Mouse (Mus musculus) lung, embryonic 14.5 days (tissue): ENCODE data around the gene Coa4. TPM values are rescaled to one million over a fixed set of nuclear protein-coding genes. Genes with fewer than 3 reads are reported as not detected.

Experiments
- ATAC-seq: fragments of 200-750 bp; cut with Nextera tagmentation; 2 replicates; pipeline ENCODE4 v1.8.0; 2017; ENCODE audit warnings: mild to moderate bottlenecking, moderate TSS enrichment, moderate library complexity; ENCODE audit not compliant: insufficient read depth
- DNase-seq: peaks from one replicate; pipeline ENCODE4 v3.0.0-alpha.2; 2015
- H3K27ac ChIP-seq: fragments of 300-500 bp; sonication (generic); 2 replicates; pipeline ENCODE4 v1.5.1; 2014; ENCODE audit warnings: low read depth, mild to moderate bottlenecking, moderate library complexity
- H3K27me3 ChIP-seq: fragments of 300-500 bp; sonication (generic); 2 replicates; pipeline ENCODE4 v1.6.1; 2014; ENCODE audit warnings: low read length, control low read depth; ENCODE audit not compliant: insufficient read depth
- H3K36me3 ChIP-seq: fragments of 300-500 bp; sonication (generic); 2 replicates; pipeline ENCODE4 v1.6.1; 2014; ENCODE audit warnings: control low read depth; ENCODE audit not compliant: insufficient read depth
- H3K4me1 ChIP-seq: fragments of 300-500 bp; sonication (generic); 2 replicates; pipeline ENCODE4 v1.6.1; 2014; ENCODE audit warnings: antibody characterized with exemption, control low read depth; ENCODE audit not compliant: insufficient read depth
- H3K4me2 ChIP-seq: fragments of 300-500 bp; sonication (generic); 2 replicates; pipeline ENCODE4 v1.6.1; 2014; ENCODE audit warnings: mild to moderate bottlenecking
- H3K4me3 ChIP-seq: fragments of 300-500 bp; sonication (generic); 2 replicates; pipeline ENCODE4 v1.5.1; 2014; ENCODE audit warnings: low read depth, low read length
- H3K9ac ChIP-seq: fragments of 300-500 bp; sonication (generic); 2 replicates; pipeline ENCODE4 v1.6.1; 2014
- H3K9me3 ChIP-seq: fragments of 300-500 bp; sonication (generic); 2 replicates; pipeline ENCODE4 v1.6.1; 2016; ENCODE audit warnings: low read depth, low read length, control low read depth
- CTCF ChIP-seq: IDR thresholded peaks from 2 replicates; pipeline ENCODE4 v1.5.1; 2016; ENCODE audit warnings: antibody characterized with exemption, low read depth
- WGBS: fragments of 180-500 bp; shearing (Covaris S2); extraction: QIAGEN DNeasy Blood & Tissue Kit; methylation state at CpG from one replicate; pipeline ENCODE4 v1.1.7; 2014; 5-methylcytosine and 5-hydroxymethylcytosine counted together
- polyA plus RNA-seq: library from polyadenylated mRNA; unstranded; fragments of >200 nt; fragmentation: Nextera tagmentation; extraction: Ambion mirVana; gene quantifications from 2 replicates; pipeline ENCODE4 v1.2.1, GENCODE M21; 2014

Coa4 gene
- polyA plus RNA-seq, 1 experiment from 2014 or later = 18.2 TPM

DNA sequence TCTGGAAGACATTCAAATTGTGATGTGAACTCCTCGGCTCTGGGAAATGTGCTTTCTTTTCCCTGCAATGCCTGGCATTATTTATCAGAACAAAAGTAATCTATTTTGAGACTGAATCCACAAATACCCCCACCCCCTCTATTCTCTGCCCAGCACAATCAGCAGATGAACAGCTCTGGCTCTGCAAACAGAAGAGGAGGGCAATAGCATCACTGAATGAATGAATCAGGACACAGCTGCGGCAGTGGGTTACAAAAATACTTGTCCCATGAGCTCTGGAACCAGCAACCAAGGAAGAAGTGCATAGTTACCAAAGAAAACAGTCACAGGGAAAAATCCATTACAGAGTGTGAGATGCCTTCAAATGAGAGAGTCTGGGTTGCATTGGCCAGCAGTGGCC is 41.9 kb downstream of the Coa4 start:
- Histone ChIP-seq H3K27ac (no peak overlapping the region), H3K4me1 (no peaks in the 10 kb centered on the region), H3K27me3 (no peaks in the 10 kb centered on the region), H3K4me3 (no peak overlapping the region), H3K9me3 (no peaks in the 10 kb centered on the region), H3K4me2 (no peak overlapping the region), H3K36me3 (no peaks in the 10 kb centered on the region), H3K9ac (no peak overlapping the region)
- TF ChIP-seq CTCF = no peak
- DNase-seq (no peak), ATAC-seq (no peak)
- whole genome bisulfite sequencing = 84% methylated on average over 2 of the region's 2 CpGs

- DNase-seq = no peak
- Histone ChIP-seq H3K27me3 (no peaks in the 10 kb centered on the region), H3K9me3 (no peaks in the 10 kb centered on the region), H3K4me1 (no peaks in the 10 kb centered on the region), H3K4me3 (peak overlapping the region; percentile 48), H3K4me2 (peak overlapping the region; percentile 62), H3K27ac (no peak overlapping the region), H3K36me3 (no peaks in the 10 kb centered on the region), H3K9ac (peak overlapping the region; percentile 78)
- 34% methylated on average over 7 of the region's 7 CpGs for WGBS
- TF ChIP-seq CTCF = no peak
- ATAC-seq = no peak
Observed at GRCm38 (mm10) chr7:100582235-100582634, 45.4 kb downstream of the Coa4 start.

GRCm38 (mm10) chr7:100582727-100583236 is 45.9 kb downstream of the Coa4 start:
- peak; percentile 92 for ATAC-seq

DNA sequence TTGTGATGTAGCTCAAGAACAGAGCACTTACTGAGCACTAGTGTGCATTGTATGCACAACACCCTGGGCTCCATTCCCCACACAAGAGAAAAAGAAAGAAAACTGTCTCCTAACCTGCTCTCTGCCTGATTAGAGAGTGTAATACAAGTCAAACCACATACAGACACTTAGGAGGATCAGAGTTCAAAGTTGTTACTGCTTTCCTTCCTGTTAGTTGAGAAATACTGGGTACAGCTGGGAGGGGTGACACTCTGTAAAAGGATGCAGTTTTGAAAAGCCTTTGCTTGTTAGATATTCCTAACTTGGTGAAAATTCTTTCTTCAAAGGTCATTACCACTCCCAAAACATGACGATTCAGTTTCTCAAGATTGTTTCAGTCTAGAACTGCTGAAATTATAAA is 52.9 kb downstream of the Coa4 start:
- Histone ChIP-seq H3K27me3 (no peaks in the 10 kb centered on the region), H3K9me3 (no peaks in the 10 kb centered on the region), H3K4me2 (no peak overlapping the region), H3K36me3 (no peaks in the 10 kb centered on the region), H3K4me3 (no peak overlapping the region), H3K4me1 (0 out of 2 replicates have a peak, but pooled peaks cover 4% of the 10 kb centered on the region), H3K27ac (no peak overlapping the region), H3K9ac (no peak overlapping the region)
- WGBS = 60% methylated on average over 1 of the region's 1 CpGs
- ATAC-seq = no peak
- DNase-seq = no peak
- TF ChIP-seq CTCF = no peak

More at GRCm38 (mm10) chr7:100582727-100583236, 45.9 kb downstream of the Coa4 start:
- Histone ChIP-seq H3K27ac (peak overlapping the region; percentile 83; the same call in 1 of the 2 replicates), H3K4me2 (peak overlapping the region; percentile 62), H3K27me3 (no peaks in the 10 kb centered on the region), H3K4me1 (no peaks in the 10 kb centered on the region), H3K9ac (peak overlapping the region; percentile 78), H3K36me3 (no peaks in the 10 kb centered on the region), H3K9me3 (no peaks in the 10 kb centered on the region), H3K4me3 (peak overlapping the region; percentile 48)
- no peak for TF ChIP-seq CTCF
- under 1% methylated on average over 31 of the region's 31 CpGs for WGBS
- peak; percentile 97 for DNase-seq

Other genes starting within 250 kb of the Coa4 start
- 29.6 and 31.9 TPM in 2 replicates for gene C2cd3, start 164.8 kb upstream of the Coa4 start, polyA plus RNA-seq
- 60.3 and 68.3 TPM in 2 replicates for gene Ppme1, start 164.8 kb upstream of the Coa4 start, polyA plus RNA-seq
- gene Ucp3, start 64.1 kb upstream of the Coa4 start, polyA plus RNA-seq = not detected in 2 replicates
- 162 and 184 TPM in 2 replicates for gene Ucp2, start 43.7 kb upstream of the Coa4 start, polyA plus RNA-seq
- 0.18 and 0.57 TPM in 2 replicates for gene Dnajb13, start 22.1 kb upstream of the Coa4 start, polyA plus RNA-seq
- gene Rab6a, start 70.3 kb downstream of the Coa4 start, polyA plus RNA-seq = 102 and 105 TPM in 2 replicates
- 77.2 and 80.8 TPM in 2 replicates for gene Mrpl48, start 71.2 kb downstream of the Coa4 start, polyA plus RNA-seq
- 17.7 TPM in 2 replicates for gene Plekhb1, start 125.3 kb downstream of the Coa4 start, polyA plus RNA-seq
- 42.8 and 47.8 TPM in 2 replicates for gene Fam168a, start 169.6 kb downstream of the Coa4 start, polyA plus RNA-seq